Mouse (Mus musculus) embryonic stem cell, embryonic (primary cell): ENCODE results near the gene Olfr1140.

Experiments
- CTCF ChIA-PET, 4 experiments: fragments of 300-600 bp in 2 of 4; fragments of 350-600 bp in 2 of 4; sonication (Branson Sonifier 250); formaldehyde crosslinking; loops; one replicate each; lab custom pipeline; 2022; ENCODE audit warnings: inconsistent platforms in 2 of 4; lab: Charles Lee
- POLR2A ChIA-PET, 4 experiments: fragments of 300-600 bp in 2 of 4; fragments of 350-600 bp in 2 of 4; sonication (Branson Sonifier 250); formaldehyde crosslinking; loops; one replicate each; lab custom pipeline; 2022; ENCODE audit warnings: antibody characterized with exemption in 4 of 4, inconsistent platforms in 1 of 4; lab: Charles Lee

Olfr1140 gene

GRCm38 (mm10) chr2:87743452-87743851 is at the start of gene Olfr1140:
Gene Olfr1140 (plus strand): TSS chr2:87743752.
- CTCF ChIA-PET: no interaction called here

GRCm38 (mm10) chr2:87693847-87694246 is 49.7 kb upstream of the Olfr1140 start, which contains the start of gene Olfr1136:
Gene Olfr1136 (minus strand): TSS chr2:87693947.
- CTCF ChIA-PET: no interaction called here
- POLR2A ChIA-PET: no interaction called here

More at GRCm38 (mm10) chr2:87743452-87743851, at the start of gene Olfr1140:
- POLR2A ChIA-PET: no interaction called here

- CTCF ChIA-PET: no interaction called here
- POLR2A ChIA-PET: no interaction called here
These were observed 30.5 kb upstream of the Olfr1140 start, which contains the start of gene Olfr1137 for GRCm38 (mm10) chr2:87713079-87713478. Gene Olfr1137 (minus strand): TSS chr2:87713179.

GRCm38 (mm10) chr2:87739878-87740277 is 3.7 kb upstream of the Olfr1140 start, which contains the start of gene Olfr1138:
Gene Olfr1138 (minus strand): TSS chr2:87739978.
- CTCF ChIA-PET: no interaction called here
- POLR2A ChIA-PET: no interaction called here

- CTCF ChIA-PET: no interaction called here
- POLR2A ChIA-PET: no interaction called here
These were observed 10.3 kb downstream of the Olfr1140 start, which contains the start of gene Olfr1141 for GRCm38 (mm10) chr2:87753891-87754290. Gene Olfr1141 (minus strand): TSS chr2:87753991.

- POLR2A ChIA-PET: no interaction called here
- CTCF ChIA-PET: no interaction called here
These were observed 32.6 kb downstream of the Olfr1140 start for GRCm38 (mm10) chr2:87776143-87776542.

- ChIA-PET POLR2A (no interaction called here), CTCF (no interaction called here)
These were observed 35.6 kb downstream of the Olfr1140 start, which contains the start of gene Olfr152 for GRCm38 (mm10) chr2:87779183-87779582. Gene Olfr152 (plus strand): TSS chr2:87779483.
